Mouse (Mus musculus): ENCODE measurements around the gene Itgb3.

The Itgb3 gene

DNA sequence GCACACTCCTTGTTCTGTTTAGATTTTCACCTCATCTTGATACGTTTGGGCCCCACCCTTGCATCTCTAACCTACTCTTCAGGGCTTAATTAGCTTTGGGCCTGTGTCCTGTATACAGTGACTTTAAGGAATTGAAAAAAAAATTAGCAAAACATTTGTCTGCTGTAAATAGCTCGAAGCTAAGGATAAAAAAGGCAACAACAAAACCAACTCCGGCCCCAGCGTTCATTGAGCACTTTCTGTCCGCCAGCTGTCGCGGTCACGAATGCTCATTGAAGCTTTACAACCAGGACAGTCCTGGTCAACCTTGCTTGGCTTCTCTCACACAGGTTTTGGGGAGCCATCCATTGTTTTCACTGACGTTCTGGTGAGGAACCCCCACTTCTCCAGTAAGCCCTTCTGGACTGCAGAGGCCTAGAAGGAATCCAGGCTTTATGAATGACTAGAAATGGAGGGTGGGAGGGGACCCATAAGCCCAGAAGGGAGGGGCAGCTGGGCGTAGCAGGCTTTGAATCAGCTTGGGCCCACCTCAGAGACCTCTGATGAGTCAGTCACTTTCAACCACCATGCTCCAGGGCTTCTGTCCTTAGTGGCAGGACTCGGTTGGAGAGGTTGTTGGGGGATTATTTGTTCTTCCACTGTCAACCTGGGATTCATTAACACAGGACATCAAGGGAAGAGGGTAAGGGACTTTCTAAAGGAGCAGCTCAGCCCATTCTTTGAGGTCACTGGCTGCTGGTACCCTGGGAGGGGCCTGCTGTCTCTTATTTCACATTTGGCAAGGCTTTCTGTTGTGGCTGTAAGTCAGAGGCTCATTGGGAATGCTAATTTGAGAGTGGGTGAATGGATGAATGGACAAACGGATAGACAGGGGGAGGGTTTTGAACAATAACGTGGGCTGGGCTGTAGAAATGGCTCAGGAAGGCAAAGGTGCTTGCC is 11.6 kb downstream of the Itgb3 start:
- in situ Hi-C loops (cut with MboI): no loop called here

- in situ Hi-C loops (cut with MboI): no loop called here
Observed at GRCm38 (mm10) chr11:104622040-104622962, 14.5 kb downstream of the Itgb3 start.

- in situ Hi-C loops (cut with MboI): no loop called here
Observed at GRCm38 (mm10) chr11:104624791-104625391, 17.1 kb downstream of the Itgb3 start.

GRCm38 (mm10) chr11:104625453-104626402 is 17.9 kb downstream of the Itgb3 start:
- in situ Hi-C loops (cut with MboI): no loop called here

DNA sequence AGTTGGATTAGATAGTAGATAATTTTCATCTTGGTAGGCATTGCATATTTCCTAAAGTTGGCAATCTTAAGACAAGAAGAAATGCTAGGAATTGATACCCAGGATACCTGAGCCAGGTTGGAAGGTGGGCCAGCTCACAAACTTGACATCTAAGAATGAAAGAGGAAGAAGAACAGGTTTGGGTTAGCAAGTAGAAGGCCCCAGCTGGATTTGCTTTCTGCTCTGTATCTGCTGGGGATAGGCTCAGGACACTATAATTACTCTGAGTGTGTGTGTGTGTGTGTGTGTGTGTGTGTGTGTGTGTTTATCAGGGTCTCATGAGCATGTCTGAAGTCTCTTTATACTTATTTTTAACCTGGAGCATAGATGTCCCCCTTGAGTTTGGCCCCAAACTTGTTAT is 18.8 kb downstream of the Itgb3 start:
- in situ Hi-C loops (cut with MboI): no loop called here

GRCm38 (mm10) chr11:104627616-104628301 is 20.0 kb downstream of the Itgb3 start:
- in situ Hi-C loops (cut with MboI): no loop called here

DNA sequence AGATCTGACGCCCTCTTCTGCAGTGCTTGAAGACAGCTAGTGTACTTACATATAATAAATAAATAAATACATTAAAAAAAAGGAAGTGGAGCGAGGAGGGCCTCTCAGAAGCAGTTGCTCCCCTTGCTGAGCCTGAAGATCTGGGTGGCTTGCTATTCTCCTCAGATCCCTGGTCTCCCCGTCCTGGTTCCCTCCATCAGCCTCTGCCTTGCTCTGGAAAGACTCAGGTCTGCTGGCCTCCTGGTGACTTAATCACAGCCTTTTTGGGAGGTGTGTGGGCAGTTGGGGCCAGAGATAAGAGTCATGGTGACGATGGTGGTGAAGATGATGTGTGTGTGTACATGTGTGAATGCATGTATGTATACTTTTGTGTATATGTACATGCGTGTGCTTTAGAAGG is 20.8 kb downstream of the Itgb3 start:
- in situ Hi-C loops (cut with MboI): no loop called here

GRCm38 (mm10) chr11:104630185-104630835 is 22.5 kb downstream of the Itgb3 start:
- in situ Hi-C loops (cut with MboI): no loop called here

DNA sequence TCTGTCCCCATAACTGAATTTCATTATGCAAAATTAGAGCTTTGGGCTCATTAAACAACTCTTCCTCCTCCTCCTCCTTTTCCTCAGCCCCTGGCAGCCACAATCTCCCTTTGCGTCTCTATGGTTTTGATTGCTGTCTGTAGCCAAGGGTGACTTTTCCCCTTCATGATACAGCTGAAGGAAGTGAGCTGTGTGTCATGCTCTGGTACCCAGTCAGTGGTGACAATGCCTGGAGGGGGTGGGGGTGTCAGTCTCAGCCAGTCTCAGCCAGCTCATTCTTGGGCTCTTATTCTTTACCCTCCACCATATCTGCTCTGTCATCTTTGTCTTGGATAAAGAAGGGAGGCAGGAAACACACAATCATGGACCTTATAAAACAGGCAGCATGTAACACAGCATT is 23.5 kb downstream of the Itgb3 start:
- in situ Hi-C loops (cut with MboI): no loop called here

- in situ Hi-C loops (cut with MboI): no loop called here
Observed at GRCm38 (mm10) chr11:104637010-104637409, 29.2 kb downstream of the Itgb3 start.

GRCm38 (mm10) chr11:104638006-104638405 is 30.2 kb downstream of the Itgb3 start:
- in situ Hi-C loops (cut with MboI): no loop called here

- in situ Hi-C loops (cut with MboI): no loop called here
Observed at GRCm38 (mm10) chr11:104638906-104639305, 31.1 kb downstream of the Itgb3 start.

DNA sequence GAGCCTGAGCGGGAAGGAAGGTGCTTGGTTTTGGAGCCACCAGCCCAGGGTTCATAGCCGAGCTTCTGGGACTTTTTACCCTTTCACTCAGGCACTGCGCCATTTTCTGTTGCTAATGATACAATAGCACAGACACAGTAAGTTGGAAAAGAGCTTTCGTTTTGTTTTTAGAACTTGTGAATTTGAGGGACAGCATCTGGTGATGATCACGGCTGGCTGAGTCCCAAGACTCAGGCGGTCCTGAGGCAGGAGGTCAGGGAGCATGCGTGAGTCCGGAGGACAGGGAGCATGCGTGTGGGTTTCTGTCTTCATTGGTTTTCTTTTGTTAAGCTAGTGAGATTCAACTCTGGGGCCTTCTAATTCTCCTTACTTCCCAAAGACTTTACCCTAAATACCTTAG is 31.8 kb downstream of the Itgb3 start:
- in situ Hi-C loops (cut with MboI): no loop called here

DNA sequence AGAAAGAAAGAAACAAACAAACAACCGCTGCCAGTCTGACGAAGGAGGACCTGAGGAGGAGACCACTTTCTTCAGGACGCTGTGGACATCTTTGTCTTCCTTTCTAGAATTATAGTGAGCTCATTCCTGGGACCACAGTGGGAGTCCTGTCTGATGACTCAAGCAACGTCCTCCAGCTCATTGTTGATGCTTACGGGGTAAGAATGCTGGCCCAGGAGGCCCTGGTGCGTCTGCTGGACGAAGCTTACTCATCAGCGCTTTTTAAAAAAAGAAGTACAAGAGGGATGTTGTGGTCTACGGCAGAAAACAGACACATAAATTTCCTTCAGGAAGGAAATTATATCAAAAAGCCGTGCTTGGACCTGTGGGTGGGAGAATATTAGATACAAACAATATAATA is 33.1 kb downstream of the Itgb3 start:
- in situ Hi-C loops (cut with MboI): no loop called here

DNA sequence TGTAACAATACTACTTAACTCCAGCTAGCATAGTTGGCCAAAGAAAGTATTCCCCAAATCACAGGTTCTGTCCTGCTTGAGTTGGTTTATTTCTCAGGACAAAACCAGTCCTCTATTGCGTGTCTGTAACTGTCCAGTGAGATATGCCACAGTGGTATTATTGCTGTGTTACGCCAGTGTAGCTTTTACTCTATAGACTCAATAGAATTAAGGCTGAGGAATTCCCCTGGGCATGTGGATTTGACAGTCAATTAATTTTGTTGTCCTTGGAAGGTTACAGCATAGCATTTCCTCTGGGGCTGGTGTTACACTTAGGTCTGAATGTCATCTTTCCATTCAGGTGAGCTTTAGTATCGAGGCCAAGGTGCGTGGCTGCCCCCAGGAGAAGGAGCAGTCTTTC is 35.4 kb downstream of the Itgb3 start:
- in situ Hi-C loops (cut with MboI): no loop called here

DNA sequence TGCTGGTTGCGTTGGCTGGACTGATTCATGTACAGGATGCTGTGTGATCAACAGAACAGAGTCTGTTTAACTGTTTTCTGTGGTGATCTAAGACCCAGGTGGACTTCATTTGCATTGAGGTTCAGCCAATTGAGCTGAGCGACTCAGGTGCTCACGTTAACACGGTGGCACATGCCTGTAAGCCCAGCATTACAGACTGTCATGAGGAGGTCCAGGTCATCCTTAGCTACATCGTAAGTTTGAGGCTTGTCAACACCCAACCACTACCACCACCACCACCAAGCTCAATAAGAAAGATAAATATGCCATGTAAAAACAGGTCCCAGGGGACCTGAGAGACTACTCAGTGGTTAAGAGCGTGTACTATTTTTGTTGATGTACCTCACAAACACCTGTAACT is 37.6 kb downstream of the Itgb3 start:
- in situ Hi-C loops (cut with MboI): no loop called here

GRCm38 (mm10) chr11:104646173-104646572 is 38.4 kb downstream of the Itgb3 start:
- in situ Hi-C loops (cut with MboI): no loop called here

DNA sequence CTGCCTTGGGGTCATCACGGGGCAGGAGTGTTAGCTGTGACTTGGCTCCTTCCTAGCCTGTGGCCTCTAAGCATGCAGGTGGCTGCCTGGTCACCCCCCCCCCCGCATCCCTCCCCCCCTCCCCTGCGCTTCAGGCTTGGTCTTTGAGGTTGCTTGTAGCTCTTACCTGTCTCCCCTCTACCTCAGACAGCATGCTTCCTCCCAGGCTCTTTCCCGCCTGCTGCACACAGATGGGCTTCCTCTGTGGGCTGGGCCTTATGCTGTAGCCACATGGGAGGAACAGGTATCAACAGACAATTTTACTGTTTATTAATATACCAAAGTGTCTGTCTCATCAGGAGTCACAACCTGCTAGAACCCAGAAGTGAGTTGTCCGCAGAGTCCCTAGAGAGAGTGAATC is 38.8 kb downstream of the Itgb3 start:
- in situ Hi-C loops (cut with MboI): no loop called here

- in situ Hi-C loops (cut with MboI): no loop called here
Observed at GRCm38 (mm10) chr11:104647188-104647867, 39.5 kb downstream of the Itgb3 start.

Data from mature B cell (primary cell).